Mouse (Mus musculus): ENCODE measurements around the gene Foxn3.

GRCm38 (mm10) chr12:99612181-99612871 is 48.9 kb upstream of the Foxn3 start:
- no peak for TF ChIP-seq CTCF (IDR thresholded peaks at IDR 0.05; ENCODE audit: borderline replicate concordance, control insufficient read depth, extremely low read depth, insufficient read depth, low read length, poor library complexity)
- no peak for TF ChIP-seq POLR2A (IDR thresholded peaks at IDR 0.05; ENCODE audit: control insufficient read depth, extremely low read depth, insufficient read depth, low read length, poor library complexity)

Measured in thymus, adult 2 months (tissue).